Mouse (Mus musculus) neutrophil, adult 65 days (primary cell): Measurements from ENCODE around the gene Samt1. TPM values are rescaled to one million over a fixed set of nuclear protein-coding genes. Genes with fewer than 3 reads are reported as not detected.

ENCODE experiments used
- total RNA-seq: library from RNA; stranded (reverse); gene quantifications from 2 replicates; pipeline ENCODE4 v1.2.4, GENCODE M21; 2023

The Samt1 gene
- not detected in 2 replicates for total RNA-seq

DNA sequence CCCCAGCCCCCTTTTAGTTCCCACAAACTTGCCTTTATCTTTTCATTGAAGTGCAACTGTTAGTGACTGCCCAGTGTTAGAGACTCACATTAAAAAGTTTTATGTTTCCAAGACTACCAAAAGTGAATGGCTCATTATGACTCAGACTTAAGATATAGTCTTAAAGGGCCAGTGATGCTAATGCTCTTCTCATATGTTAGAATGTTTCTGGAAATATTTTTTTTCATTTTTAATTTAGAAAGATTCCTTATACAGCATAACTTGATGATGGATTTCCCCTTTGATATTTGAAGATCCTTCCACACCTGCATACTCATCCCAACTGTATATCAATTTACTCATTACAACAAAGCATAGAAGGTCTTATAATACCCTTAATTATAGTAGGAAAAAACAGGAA is at the start of gene Samt1:
Gene Samt1, minus strand, starts transcription at position 101 of the 400 bp plus-strand sequence.

GRCm38 (mm10) chrX:154054939-154055338 is 42.5 kb upstream of the Samt1 start, which contains the start of gene Gm10057:
Gene Gm10057, minus strand, starts transcription at chrX:154055039.

DNA sequence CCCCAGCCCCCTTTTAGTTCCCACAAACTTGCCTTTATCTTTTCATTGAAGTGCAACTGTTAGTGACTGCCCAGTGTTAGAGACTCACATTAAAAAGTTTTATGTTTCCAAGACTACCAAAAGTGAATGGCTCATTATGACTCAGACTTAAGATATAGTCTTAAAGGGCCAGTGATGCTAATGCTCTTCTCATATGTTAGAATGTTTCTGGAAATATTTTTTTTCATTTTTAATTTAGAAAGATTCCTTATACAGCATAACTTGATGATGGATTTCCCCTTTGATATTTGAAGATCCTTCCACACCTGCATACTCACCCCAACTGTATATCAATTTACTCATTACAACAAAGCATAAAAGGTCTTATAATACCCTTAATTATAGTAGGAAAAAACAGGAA is 21.3 kb upstream of the Samt1 start, which contains the start of gene 4921511M17Rik:
Gene 4921511M17Rik, minus strand, starts transcription at position 101 of the 400 bp plus-strand sequence.

Other genes starting within 250 kb of the Samt1 start
- gene Spin2c, start 180.4 kb downstream of the Samt1 start, total RNA-seq = not detected in 2 replicates
- gene 4921511M17Rik, start 21.2 kb upstream of the Samt1 start, total RNA-seq = not detected in 2 replicates
- not detected in 2 replicates for gene Gm10057, start 42.4 kb upstream of the Samt1 start, total RNA-seq
- not detected in 2 replicates for gene Gm15140, start 108.0 kb upstream of the Samt1 start, total RNA-seq